Mouse (Mus musculus) G1E (cell line): Measurements from ENCODE around the gene Mrpl47. TPM values are rescaled to one million over a fixed set of nuclear protein-coding genes. Genes with fewer than 3 reads are reported as not detected.
"Not testable (repeated sequence)": the region's sequence is repeated elsewhere in the genome, so short reads cannot be mapped to it uniquely, and the experiment has no call there.

ENCODE experiments used
- ATAC-seq: 2 replicates; pipeline ENCODE4 v1.8.0; 2016; ENCODE audit warnings: mild to moderate bottlenecking; ENCODE audit not compliant: insufficient number of reproducible peaks, poor library complexity, low FRiP score, severe bottlenecking; ENCODE audit errors: extremely low read depth
- DNase-seq: peaks from one replicate; pipeline ENCODE4 v3.0.0; 2012; ENCODE audit warnings: low spot score
- H3K27me3 ChIP-seq: 2 replicates; pipeline ENCODE4 v1.6.1; 2012; ENCODE audit warnings: mild to moderate bottlenecking, low read length, inconsistent platforms; ENCODE audit not compliant: insufficient read depth
- H3K36me3 ChIP-seq: replicated peaks from 2 replicates; pipeline ENCODE3; 2012; ENCODE audit warnings: mild to moderate bottlenecking, inconsistent platforms
- H3K4me1 ChIP-seq: 2 replicates; pipeline ENCODE4 v1.6.1; 2012; ENCODE audit warnings: low read depth, low read length, inconsistent platforms, mixed read lengths; ENCODE audit not compliant: insufficient read depth
- H3K4me3 ChIP-seq: 2 replicates; pipeline ENCODE4 v1.5.1; 2012; ENCODE audit warnings: low read depth, mild to moderate bottlenecking, inconsistent platforms, low read length, moderate library complexity, mixed read lengths
- H3K9me3 ChIP-seq: replicated peaks from 2 replicates; pipeline ENCODE4 v1.6.1; 2012; ENCODE audit warnings: inconsistent platforms
- CTCF ChIP-seq: IDR thresholded peaks from 2 replicates; pipeline ENCODE4 v1.5.1; 2012; ENCODE audit warnings: low read depth, low read length, inconsistent platforms, mixed read lengths
- GATA1 ChIP-seq: IDR thresholded peaks from 2 replicates; pipeline ENCODE4 v1.6.1; 2012; ENCODE audit warnings: borderline replicate concordance, low read length, inconsistent platforms, mixed read lengths
- GATA2 ChIP-seq: IDR thresholded peaks from 2 replicates; pipeline ENCODE4 v1.6.1; 2012; ENCODE audit warnings: low read depth, low read length, inconsistent platforms, borderline replicate concordance
- POLR2AphosphoS5 ChIP-seq: IDR thresholded peaks from 2 replicates; pipeline ENCODE4 v1.6.1; 2012; ENCODE audit warnings: low read depth, low read length, inconsistent platforms; ENCODE audit not compliant: insufficient replicate concordance
- TAL1 ChIP-seq: conservative IDR thresholded peaks from 2 replicates; pipeline ENCODE4 v1.6.1; 2012; ENCODE audit warnings: low read depth, low read length, inconsistent platforms, mixed read lengths
- polyA plus RNA-seq: library from polyadenylated mRNA; stranded (reverse); fragments of >175 nt; gene quantifications from 2 replicates; pipeline ENCODE4 v1.2.3, GENCODE M21; 2012
- total RNA-seq, 2 experiments: library from RNA; stranded (forward) in 1 of 2; stranded (reverse) in 1 of 2; fragments of 200-1000 nt in 1 of 2; fragments of >200 nt in 1 of 2; fragmentation: Nextera tagmentation in 1 of 2; gene quantifications; 2 replicates each; pipeline ENCODE4 v1.2.3; 2014 to 2017

Mrpl47 gene
- total and polyA plus RNA-seq, 3 experiments = 1.8 to 75.5 (median 43.4) TPM

GRCm38 (mm10) chr3:32713711-32714110 lies 23.7 kb downstream of the Mrpl47 start:
- H3K9me3 ChIP-seq = no peaks in the 10 kb centered on the region
- no peak overlapping the region for H3K4me3 ChIP-seq
- H3K36me3 ChIP-seq = peaks cover 78% of the 10 kb centered on the region
- H3K4me1 ChIP-seq = peaks cover 18% of the 10 kb centered on the region
- ATAC-seq = no peak
- no peak for DNase-seq
- TF ChIP-seq TAL1 (no peak), GATA1 (no peak), POLR2AphosphoS5 (no peak), CTCF (no peak), GATA2 (no peak)
- H3K27me3 ChIP-seq = no peaks in the 10 kb centered on the region

GRCm38 (mm10) chr3:32709388-32709787 lies 28.0 kb downstream of the Mrpl47 start:
- DNase-seq (no peak), ATAC-seq (no peak)
- Histone ChIP-seq H3K27me3 (no peaks in the 10 kb centered on the region), H3K4me3 (peak overlapping the region; percentile 93), H3K4me1 (peaks cover 23% of the 10 kb centered on the region), H3K36me3 (peaks cover 40% of the 10 kb centered on the region), H3K9me3 (no peaks in the 10 kb centered on the region)
- TF ChIP-seq CTCF = no peak
- no peak for TF ChIP-seq GATA2
- no peak for TF ChIP-seq POLR2AphosphoS5
- TF ChIP-seq TAL1 = no peak
- no peak for TF ChIP-seq GATA1

GRCm38 (mm10) chr3:32708368-32709231 lies 28.8 kb downstream of the Mrpl47 start:
- DNase-seq = peak; percentile 98
- H3K27me3 ChIP-seq = no peaks in the 10 kb centered on the region
- H3K36me3 ChIP-seq = peaks cover 32% of the 10 kb centered on the region
- no peak for TF ChIP-seq GATA2
- no peak for TF ChIP-seq TAL1
- no peak for TF ChIP-seq CTCF
- no peak for TF ChIP-seq POLR2AphosphoS5
- TF ChIP-seq GATA1 = no peak
- peak; percentile 100 for ATAC-seq
- peak overlapping the region; percentile 93 for H3K4me3 ChIP-seq
- peaks cover 23% of the 10 kb centered on the region for H3K4me1 ChIP-seq
- H3K9me3 ChIP-seq = no peaks in the 10 kb centered on the region

- Histone ChIP-seq H3K4me1 (peaks cover 19% of the 10 kb centered on the region), H3K27me3 (no peaks in the 10 kb centered on the region), H3K9me3 (no peaks in the 10 kb centered on the region), H3K4me3 (peak overlapping the region; percentile 40; the same call in 1 of the 2 replicates), H3K36me3 (peaks cover 26% of the 10 kb centered on the region)
- TF ChIP-seq GATA1 (no peak), POLR2AphosphoS5 (no peak), CTCF (no peak), TAL1 (no peak), GATA2 (no peak)
- DNase-seq = no peak
- no peak for ATAC-seq
Measured at GRCm38 (mm10) chr3:32708052-32708367, 29.4 kb downstream of the Mrpl47 start.

- H3K4me1 ChIP-seq = peaks cover 11% of the 10 kb centered on the region
- H3K4me3 ChIP-seq, H3K36me3 ChIP-seq, DNase-seq, H3K9me3 ChIP-seq, ATAC-seq, H3K27me3 ChIP-seq: not testable (repeated sequence)
Measured at GRCm38 (mm10) chr3:32705647-32706348, 31.6 kb downstream of the Mrpl47 start, which contains the start of gene Actl6a. Actl6a (plus strand) TSS chr3:32706298.

- DNase-seq, H3K9me3 ChIP-seq, H3K36me3 ChIP-seq, H3K27me3 ChIP-seq, ATAC-seq, H3K4me3 ChIP-seq, H3K4me1 ChIP-seq: not testable (repeated sequence)
Measured at GRCm38 (mm10) chr3:32704632-32705031, 32.8 kb downstream of the Mrpl47 start.

- not testable (repeated sequence) for H3K36me3 ChIP-seq, H3K4me1 ChIP-seq, H3K9me3 ChIP-seq, H3K4me3 ChIP-seq, DNase-seq, ATAC-seq, H3K27me3 ChIP-seq
Measured at GRCm38 (mm10) chr3:32704021-32704420, 33.4 kb downstream of the Mrpl47 start.
